Mouse (Mus musculus): ENCODE results near the gene Nsfl1c.

DNA sequence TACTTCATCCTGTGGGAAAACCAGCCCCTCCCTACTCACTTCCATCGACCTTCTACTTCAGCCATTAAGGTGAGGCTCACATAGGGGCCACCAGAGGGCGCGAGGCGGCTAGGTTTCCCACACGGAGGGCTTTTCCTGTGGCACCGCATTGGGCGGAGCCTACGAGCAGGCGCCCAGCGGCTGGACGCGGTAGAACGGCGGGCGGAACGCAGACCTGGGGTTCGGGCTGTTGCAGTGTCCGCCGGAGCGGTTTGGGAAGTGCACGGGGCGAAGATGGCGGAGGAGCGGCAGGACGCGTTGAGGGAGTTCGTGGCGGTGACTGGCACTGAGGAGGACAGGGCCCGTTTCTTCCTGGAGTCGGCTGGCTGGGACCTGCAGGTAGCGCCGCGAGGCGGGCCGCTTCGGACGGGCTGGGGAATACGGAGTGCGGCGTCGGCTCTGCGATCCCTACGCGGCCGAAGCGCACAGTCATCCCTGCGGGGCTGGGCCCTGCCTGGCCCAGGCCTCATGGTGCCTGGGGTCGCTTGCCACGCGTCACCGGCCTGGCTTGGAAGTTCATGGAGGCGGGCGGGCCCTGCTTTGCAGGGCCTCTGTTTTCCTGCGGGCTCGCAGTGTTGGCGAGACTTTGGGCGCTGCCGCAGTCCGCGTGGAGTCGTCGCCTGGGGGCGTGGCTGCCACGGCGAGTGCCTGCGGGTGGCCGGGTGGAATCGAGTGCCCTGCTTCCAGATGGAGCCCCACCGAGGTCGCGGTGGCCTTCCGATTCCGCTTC is at the start of gene Nsfl1c:
- TF ChIP-seq CTCF (IDR thresholded peaks at IDR 0.05; ENCODE audit: low read depth) = peak; percentile 96
- TF ChIP-seq EP300 (IDR thresholded peaks at IDR 0.05; ENCODE audit: low read depth) = no peak
